ENCODE assay signal across 19 mouse cellular contexts in genomic region chr10:127704293-127704692, GRCm38 (mm10). TPM values are rescaled to one million over a fixed set of nuclear protein-coding genes. Genes with fewer than 3 reads are reported as not detected.
"Had no signal": no experiment of that assay in that cellular context is flagged by ENCODE, and none has a peak within 500 bp of the region (broad histone marks: within the 10 kb centered on the region; RNA-seq: fewer than 3 reads in every experiment).

No protein-coding gene starts in this region.

- ATAC-seq: midbrain, embryonic 13.5 days; midbrain, embryonic 16.5 days had no signal

- H3K27me3 ChIP-seq: midbrain, embryonic 13.5 days; neural tube, embryonic 13.5 days had no signal

- H3K9ac ChIP-seq: liver, embryonic 13.5 days; midbrain, embryonic 13.5 days; neural tube, embryonic 13.5 days had no signal

- H3K4me1 ChIP-seq: midbrain, embryonic 13.5 days; neural tube, embryonic 13.5 days had no signal

- DNase-seq: kidney, adult 11 months; kidney, adult 9 months; kidney, postnatal 14 days; layer of hippocampus, postnatal 36 days; liver, embryonic 13.5 days; lung, adult 2 months; lung, postnatal 14 days; lung, postnatal 4 days; retina, postnatal 1 day; right cerebral cortex, postnatal 25 days; thymus, adult 2 months; thymus, postnatal 14 days had no signal

- H3K4me3 ChIP-seq: left cerebral cortex, adult 2 months; liver, embryonic 13.5 days; midbrain, embryonic 13.5 days; myocyte; neural tube, embryonic 13.5 days had no signal

- H3K4me2 ChIP-seq: liver, embryonic 13.5 days; midbrain, embryonic 13.5 days; neural tube, embryonic 13.5 days had no signal

- H3K9me3 ChIP-seq: liver, embryonic 13.5 days; midbrain, embryonic 13.5 days; neural tube, embryonic 13.5 days had no signal

- H3K27ac ChIP-seq: left cerebral cortex, adult 2 months; liver, embryonic 13.5 days; midbrain, embryonic 13.5 days; neural tube, embryonic 13.5 days had no signal

RNA-seq across cellular contexts. Expression of gene Tac2, which starts 20.0 kb away (rescaled TPM):
- polyA plus RNA-seq: liver, adult 2 months; lung, adult 2 months; lung, embryonic 16.5 days; midbrain, embryonic 13.5 days had no signal
